Mouse (Mus musculus): ENCODE results near the gene Treh. TPM values are rescaled to one million over a fixed set of nuclear protein-coding genes. Genes with fewer than 3 reads are reported as not detected.

Treh gene
- polyA plus RNA-seq, 1 experiment from 2014 or later, result not detected

GRCm38 (mm10) chr9:44726431-44727146 lies 53.6 kb downstream of the Treh start:
- Histone ChIP-seq H3K27ac (0 out of 2 replicates have a peak overlapping the region, but pooled peaks have one; percentile 24), H3K4me3 (no peak overlapping the region), H3K36me3 (no peaks in the 10 kb centered on the region), H3K9me3 (no peaks in the 10 kb centered on the region), H3K27me3 (0 out of 2 replicates have a peak, but pooled peaks cover 4% of the 10 kb centered on the region), H3K4me1 (peaks cover 34% of the 10 kb centered on the region), H3K9ac (0 out of 2 replicates have a peak overlapping the region, but pooled peaks have one; percentile 15), H3K4me2 (replicated peaks) (0 out of 2 replicates have a peak overlapping the region, but pooled peaks have one; percentile 14)
- WGBS, result 23% methylated on average over 10 of the region's 10 CpGs
- ATAC-seq (ENCODE audit: insufficient number of reproducible peaks, insufficient read depth, low FRiP score, low TSS enrichment), result no peak

GRCm38 (mm10) chr9:44727441-44727840 lies 54.4 kb downstream of the Treh start:
- 48% methylated on average over 5 of the region's 5 CpGs for WGBS
- Histone ChIP-seq H3K27me3 (0 out of 2 replicates have a peak, but pooled peaks cover 4% of the 10 kb centered on the region), H3K4me2 (replicated peaks) (no peak overlapping the region), H3K9me3 (no peaks in the 10 kb centered on the region), H3K9ac (no peak overlapping the region), H3K4me1 (peaks cover 34% of the 10 kb centered on the region), H3K36me3 (no peaks in the 10 kb centered on the region), H3K4me3 (no peak overlapping the region), H3K27ac (no peak overlapping the region)
- ATAC-seq (ENCODE audit: insufficient number of reproducible peaks, insufficient read depth, low FRiP score, low TSS enrichment), result no peak

GRCm38 (mm10) chr9:44732130-44732549 lies 59.1 kb downstream of the Treh start:
- H3K4me1 ChIP-seq, result peaks cover 28% of the 10 kb centered on the region
- 78% methylated on average over 5 of the region's 5 CpGs for WGBS
- H3K9me3 ChIP-seq, result no peaks in the 10 kb centered on the region
- H3K27me3 ChIP-seq, result 0 out of 2 replicates have a peak, but pooled peaks cover 4% of the 10 kb centered on the region
- no peak overlapping the region for H3K4me3 ChIP-seq
- H3K4me2 ChIP-seq (replicated peaks), result 0 out of 2 replicates have a peak overlapping the region, but pooled peaks have one; percentile 97
- no peak overlapping the region for H3K27ac ChIP-seq
- no peaks in the 10 kb centered on the region for H3K36me3 ChIP-seq
- ATAC-seq (ENCODE audit: insufficient number of reproducible peaks, insufficient read depth, low FRiP score, low TSS enrichment), result no peak
- H3K9ac ChIP-seq, result no peak overlapping the region

GRCm38 (mm10) chr9:44732921-44733530 lies 60.0 kb downstream of the Treh start:
- Histone ChIP-seq H3K9ac (peak overlapping the region; percentile 62; the same call in 1 of the 2 replicates), H3K4me1 (peaks cover 28% of the 10 kb centered on the region)
- WGBS, result 39% methylated on average over 12 of the region's 12 CpGs

GRCm38 (mm10) chr9:44733671-44734523 lies 60.9 kb downstream of the Treh start:
- no peaks in the 10 kb centered on the region for H3K27me3 ChIP-seq
- H3K9ac ChIP-seq, result peak overlapping the region; percentile 62
- H3K9me3 ChIP-seq, result no peaks in the 10 kb centered on the region
- peak overlapping the region; percentile 76 for H3K27ac ChIP-seq
- H3K4me2 ChIP-seq (replicated peaks), result peak overlapping the region; percentile 97
- peaks cover 28% of the 10 kb centered on the region for H3K4me1 ChIP-seq
- H3K36me3 ChIP-seq, result no peaks in the 10 kb centered on the region
- ATAC-seq (ENCODE audit: insufficient number of reproducible peaks, insufficient read depth, low FRiP score, low TSS enrichment), result 0 out of 2 replicates have a peak, but pooled peaks have one; percentile 19
- H3K4me3 ChIP-seq, result peak overlapping the region; percentile 66
- WGBS, result 1% methylated on average over 79 of the region's 79 CpGs

More at GRCm38 (mm10) chr9:44732921-44733530, 60.0 kb downstream of the Treh start:
- Histone ChIP-seq H3K27me3 (no peaks in the 10 kb centered on the region), H3K36me3 (no peaks in the 10 kb centered on the region), H3K9me3 (no peaks in the 10 kb centered on the region), H3K4me3 (peak overlapping the region; percentile 66), H3K27ac (peak overlapping the region; percentile 76), H3K4me2 (replicated peaks) (peak overlapping the region; percentile 97)
- ATAC-seq (ENCODE audit: insufficient number of reproducible peaks, insufficient read depth, low FRiP score, low TSS enrichment), result no peak

- peak within 1 kb of the TSS; percentile 76 for H3K27ac ChIP-seq
These were observed 61.8 kb downstream of the Treh start, which contains the start of gene Phldb1 for GRCm38 (mm10) chr9:44734524-44735494. TSS of gene Phldb1 (minus strand) at chr9:44735198.

GRCm38 (mm10) chr9:44735886-44736285 lies 62.9 kb downstream of the Treh start:
- Histone ChIP-seq H3K4me3 (no peak overlapping the region), H3K27ac (no peak overlapping the region)
- no peak for ATAC-seq (ENCODE audit: insufficient number of reproducible peaks, insufficient read depth, low FRiP score, low TSS enrichment)

More at GRCm38 (mm10) chr9:44734524-44735494, 61.8 kb downstream of the Treh start, which contains the start of gene Phldb1:
- no peaks in the 10 kb centered on the region for H3K27me3 ChIP-seq
- no peaks in the 10 kb centered on the region for H3K36me3 ChIP-seq
- H3K9me3 ChIP-seq, result no peaks in the 10 kb centered on the region
- H3K9ac ChIP-seq, result peak within 1 kb of the TSS; percentile 62
- peak; percentile 79 for ATAC-seq (ENCODE audit: insufficient number of reproducible peaks, insufficient read depth, low FRiP score, low TSS enrichment)
- H3K4me3 ChIP-seq, result peak within 1 kb of the TSS; percentile 66
- peaks cover 28% of the 10 kb centered on the region for H3K4me1 ChIP-seq
- H3K4me2 ChIP-seq (replicated peaks), result peak within 1 kb of the TSS; percentile 97
- WGBS, result under 1% methylated on average over 47 of the region's 47 CpGs

More at GRCm38 (mm10) chr9:44735886-44736285, 62.9 kb downstream of the Treh start:
- Histone ChIP-seq H3K4me2 (replicated peaks) (no peak overlapping the region), H3K9me3 (no peaks in the 10 kb centered on the region), H3K9ac (no peak overlapping the region), H3K4me1 (peaks cover 28% of the 10 kb centered on the region), H3K27me3 (no peaks in the 10 kb centered on the region), H3K36me3 (no peaks in the 10 kb centered on the region)
- WGBS, result 69% methylated on average over 6 of the region's 6 CpGs

Other genes starting within 250 kb of the Treh start
- gene Foxr1, start 232.1 kb upstream of the Treh start, polyA plus RNA-seq (2016; fragmentation: Nextera tagmentation; extraction: Ambion mirVana), result not detected in 2 replicates
- 1.7 and 2.2 TPM in 2 replicates for gene Upk2, start 218.3 kb upstream of the Treh start, polyA plus RNA-seq (2016; fragmentation: Nextera tagmentation; extraction: Ambion mirVana)
- 17.7 and 18.5 TPM in 2 replicates for gene Bcl9l, start 190.4 kb upstream of the Treh start, polyA plus RNA-seq (2016; fragmentation: Nextera tagmentation; extraction: Ambion mirVana)
- gene Cxcr5, start 111.4 kb upstream of the Treh start, polyA plus RNA-seq (2016; fragmentation: Nextera tagmentation; extraction: Ambion mirVana), result 0.08 TPM in 1 of 2 replicates, not detected in the other
- gene Ddx6, start 68.3 kb upstream of the Treh start, polyA plus RNA-seq (2016; fragmentation: Nextera tagmentation; extraction: Ambion mirVana), result 28.3 and 28.8 TPM in 2 replicates
- 57.1 and 60.7 TPM in 2 replicates for gene Phldb1, start 62.0 kb downstream of the Treh start, polyA plus RNA-seq (2016; fragmentation: Nextera tagmentation; extraction: Ambion mirVana)
- gene Arcn1, start 94.6 kb downstream of the Treh start, polyA plus RNA-seq (2016; fragmentation: Nextera tagmentation; extraction: Ambion mirVana), result 193 and 197 TPM in 2 replicates
- gene Ift46, start 94.7 kb downstream of the Treh start, polyA plus RNA-seq (2016; fragmentation: Nextera tagmentation; extraction: Ambion mirVana), result 151 and 153 TPM in 2 replicates
- gene Tmem25, start 126.1 kb downstream of the Treh start, polyA plus RNA-seq (2016; fragmentation: Nextera tagmentation; extraction: Ambion mirVana), result 3.8 and 4.1 TPM in 2 replicates
- 0.40 TPM in 1 of 2 replicates, not detected in the other for gene Ttc36, start 129.8 kb downstream of the Treh start, polyA plus RNA-seq (2016; fragmentation: Nextera tagmentation; extraction: Ambion mirVana)
- 23.5 and 24.4 TPM in 2 replicates for gene Kmt2a, start 208.1 kb downstream of the Treh start, polyA plus RNA-seq (2016; fragmentation: Nextera tagmentation; extraction: Ambion mirVana)
- gene Atp5l, start 247.5 kb downstream of the Treh start, polyA plus RNA-seq (2016; fragmentation: Nextera tagmentation; extraction: Ambion mirVana), result 538 and 574 TPM in 2 replicates

All from embryonic facial prominence, embryonic 12.5 days (tissue).